Mouse (Mus musculus) stomach, postnatal 0 days (tissue): ENCODE results near the gene Baz2a. TPM values are rescaled to one million over a fixed set of nuclear protein-coding genes. Genes with fewer than 3 reads are reported as not detected.

Source experiments
- ATAC-seq: fragments of 200-750 bp; cut with Nextera tagmentation; 2 replicates; pipeline ENCODE4 v1.8.0; 2017; ENCODE audit not compliant: low FRiP score, low TSS enrichment
- DNase-seq: peaks from one replicate; pipeline ENCODE4 v3.0.0-alpha.2; 2016; ENCODE audit warnings: low spot score
- H3K27ac ChIP-seq: fragments of 300-500 bp; sonication (generic); replicated peaks from 2 replicates; pipeline ENCODE4 v1.5.1; 2014; ENCODE audit warnings: mild to moderate bottlenecking, control low read depth
- H3K27me3 ChIP-seq: fragments of 300-500 bp; sonication (generic); 2 replicates; pipeline ENCODE4 v1.6.1; 2014; ENCODE audit warnings: low read length; ENCODE audit not compliant: control insufficient read depth, insufficient read depth
- H3K36me3 ChIP-seq: fragments of 300-500 bp; sonication (generic); 2 replicates; pipeline ENCODE4 v1.6.1; 2014; ENCODE audit warnings: low read length, mixed read lengths; ENCODE audit not compliant: control insufficient read depth, insufficient read depth
- H3K4me1 ChIP-seq: fragments of 300-500 bp; sonication (generic); replicated peaks from 2 replicates; pipeline ENCODE4 v1.6.1; 2014; ENCODE audit warnings: antibody characterized with exemption; ENCODE audit not compliant: control insufficient read depth, insufficient read depth
- H3K4me2 ChIP-seq: fragments of 300-500 bp; sonication (generic); replicated peaks from 2 replicates; pipeline ENCODE4 v1.6.1; 2014; ENCODE audit warnings: low read depth, mild to moderate bottlenecking, control low read depth, moderate library complexity
- H3K4me3 ChIP-seq: fragments of 300-500 bp; sonication (generic); 2 replicates; pipeline ENCODE4 v1.5.1; 2014; ENCODE audit warnings: low read depth, low read length, control low read depth
- H3K9ac ChIP-seq: fragments of 300-500 bp; sonication (generic); 2 replicates; pipeline ENCODE4 v1.6.1; 2014; ENCODE audit warnings: mild to moderate bottlenecking, low read length, control low read depth, mixed read lengths
- H3K9me3 ChIP-seq: fragments of 300-500 bp; sonication (generic); 2 replicates; pipeline ENCODE4 v1.6.1; 2016; ENCODE audit warnings: low read length; ENCODE audit not compliant: control insufficient read depth
- CTCF ChIP-seq: IDR thresholded peaks from 2 replicates; pipeline ENCODE4 v1.5.1; 2016; ENCODE audit warnings: antibody characterized with exemption, low read depth, mild to moderate bottlenecking, moderate library complexity
- EP300 ChIP-seq: optimal IDR thresholded peaks from 2 replicates; pipeline ENCODE3; 2016; ENCODE audit warnings: antibody characterized with exemption
- WGBS: fragments of 180-500 bp; shearing (Covaris S2); extraction: QIAGEN DNeasy Blood & Tissue Kit; methylation state at CpG from one replicate; pipeline ENCODE4 v1.1.7; 2014; 5-methylcytosine and 5-hydroxymethylcytosine counted together
- polyA plus RNA-seq: library from polyadenylated mRNA; unstranded; fragments of >200 nt; fragmentation: Nextera tagmentation; extraction: Ambion mirVana; gene quantifications from 2 replicates; pipeline ENCODE4 v1.2.1, GENCODE M21; 2015

Baz2a gene
- polyA plus RNA-seq, 1 experiment from 2014 or later: 7.9 TPM

DNA sequence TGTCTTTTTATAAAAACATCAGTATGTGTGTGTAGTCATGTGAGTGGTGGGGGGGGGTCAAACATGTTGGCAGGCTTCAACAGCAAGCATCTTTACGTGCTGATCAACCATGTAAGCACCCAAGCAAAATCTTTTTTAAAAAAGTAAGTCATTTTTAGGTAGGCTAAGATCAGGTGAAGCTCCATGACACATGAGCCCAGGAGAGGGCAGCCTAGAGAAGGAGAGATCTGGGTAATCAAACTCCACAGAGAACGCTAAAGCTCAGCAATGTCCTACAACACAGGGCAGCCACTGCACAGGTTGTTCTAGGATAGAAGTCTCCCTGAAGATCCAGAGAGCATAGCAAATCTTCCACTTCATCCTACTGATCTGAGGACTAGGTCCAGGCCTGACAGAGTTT lies 50.8 kb downstream of the Baz2a start:
- H3K27ac ChIP-seq: no peak overlapping the region
- 55% methylated on average over 2 of the region's 2 CpGs for WGBS
- H3K36me3 ChIP-seq: peaks cover 15% of the 10 kb centered on the region; the same call in 1 of the 2 replicates
- no peaks in the 10 kb centered on the region for H3K27me3 ChIP-seq
- no peak overlapping the region for H3K4me2 ChIP-seq
- DNase-seq (peak; percentile 39), ATAC-seq (no peak)
- H3K4me1 ChIP-seq: no peaks in the 10 kb centered on the region
- H3K4me3 ChIP-seq: no peak overlapping the region
- H3K9me3 ChIP-seq: no peaks in the 10 kb centered on the region
- no peak overlapping the region for H3K9ac ChIP-seq
- peak; percentile 66 for TF ChIP-seq CTCF
- TF ChIP-seq EP300: no peak

- peak; percentile 57 for DNase-seq
- Histone ChIP-seq H3K27me3 (no peaks in the 10 kb centered on the region), H3K36me3 (peaks cover 15% of the 10 kb centered on the region; the same call in 1 of the 2 replicates), H3K27ac (peak overlapping the region; percentile 86), H3K4me1 (no peaks in the 10 kb centered on the region), H3K4me3 (no peak overlapping the region), H3K9ac (no peak overlapping the region), H3K4me2 (no peak overlapping the region), H3K9me3 (no peaks in the 10 kb centered on the region)
- WGBS: 46% methylated on average over 4 of the region's 4 CpGs
- TF ChIP-seq EP300: no peak
- no peak for TF ChIP-seq CTCF
- ATAC-seq: peak; percentile 82
These were observed 52.3 kb downstream of the Baz2a start for GRCm38 (mm10) chr10:128143659-128144058.

DNA sequence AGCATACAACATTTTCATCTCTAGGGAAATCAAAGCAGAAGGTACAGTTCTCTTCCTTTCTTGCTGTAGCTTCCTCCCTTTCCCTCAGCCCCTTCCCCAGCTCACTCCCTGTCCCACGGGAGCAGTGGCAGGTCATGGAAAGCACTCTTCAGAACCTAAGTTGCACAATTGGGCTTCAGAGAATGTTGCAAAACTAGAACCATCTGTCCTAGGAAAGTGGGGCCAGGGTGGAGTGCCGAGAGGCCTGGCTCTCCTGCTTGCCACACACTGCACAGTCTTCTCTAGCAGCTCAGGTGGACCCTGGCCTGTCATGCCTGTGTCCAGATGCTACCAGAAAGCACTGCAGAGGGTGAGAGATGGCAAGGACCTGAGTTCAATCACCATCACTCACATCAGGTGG lies 53.6 kb downstream of the Baz2a start:
- 87% methylated on average over 2 of the region's 2 CpGs for WGBS
- TF ChIP-seq EP300: no peak
- no peak for TF ChIP-seq CTCF
- DNase-seq (no peak), ATAC-seq (no peak)
- Histone ChIP-seq H3K4me3 (no peak overlapping the region), H3K27ac (peak overlapping the region; percentile 86), H3K9ac (no peak overlapping the region), H3K36me3 (peaks cover 15% of the 10 kb centered on the region; the same call in 1 of the 2 replicates), H3K27me3 (no peaks in the 10 kb centered on the region), H3K4me1 (no peaks in the 10 kb centered on the region), H3K9me3 (no peaks in the 10 kb centered on the region), H3K4me2 (no peak overlapping the region)

DNA sequence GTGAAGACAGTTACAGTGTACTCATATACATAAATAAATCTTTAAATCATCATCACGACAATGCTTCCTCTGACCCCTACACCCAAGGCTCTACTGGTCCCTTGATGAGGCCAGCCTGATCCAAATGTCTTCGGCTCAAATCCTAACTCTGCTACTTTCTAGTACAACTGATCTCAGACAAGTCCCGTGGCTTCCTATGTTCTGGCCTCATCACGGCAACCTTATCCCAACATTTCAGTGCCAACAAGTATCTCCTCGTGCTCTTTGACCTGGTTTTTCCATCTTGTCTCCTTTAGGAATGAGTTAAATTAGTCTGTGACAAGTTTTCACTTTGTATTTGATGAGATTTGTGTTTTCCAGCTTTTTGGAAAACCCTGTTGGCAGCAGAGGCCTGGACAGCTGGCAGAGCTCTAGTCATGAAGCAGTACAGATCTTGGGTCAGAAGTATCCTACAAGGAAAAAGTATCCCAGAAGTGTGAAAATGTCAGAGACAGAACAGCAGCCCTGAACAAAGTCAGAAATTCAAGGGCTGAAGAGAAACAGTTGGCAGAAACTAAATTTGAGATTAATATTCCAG lies 57.5 kb downstream of the Baz2a start:
- no peak overlapping the region for H3K4me3 ChIP-seq
- TF ChIP-seq EP300: no peak
- no peak for TF ChIP-seq CTCF
- DNase-seq (no peak), ATAC-seq (no peak)
- H3K4me1 ChIP-seq: peaks cover under 1% of the 10 kb centered on the region; the same call in 1 of the 2 replicates
- H3K4me2 ChIP-seq: peak overlapping the region; percentile 6; the same call in 1 of the 2 replicates
- H3K9me3 ChIP-seq: no peaks in the 10 kb centered on the region
- H3K9ac ChIP-seq: peak overlapping the region; percentile 0; the same call in 1 of the 2 replicates
- 52% methylated on average over 5 of the region's 5 CpGs for WGBS
- peaks cover 8% of the 10 kb centered on the region; the same call in 1 of the 2 replicates for H3K36me3 ChIP-seq
- H3K27me3 ChIP-seq: no peaks in the 10 kb centered on the region
- peak overlapping the region; percentile 63 for H3K27ac ChIP-seq

- TF ChIP-seq CTCF (peak; percentile 69), EP300 (peak; percentile 30)
- H3K27me3 ChIP-seq: no peaks in the 10 kb centered on the region
- H3K4me3 ChIP-seq: no peak overlapping the region
- peaks cover 3% of the 10 kb centered on the region; the same call in 1 of the 2 replicates for H3K4me1 ChIP-seq
- H3K4me2 ChIP-seq: 0 out of 2 replicates have a peak overlapping the region, but pooled peaks have one; percentile 6
- ATAC-seq (peak; percentile 97), DNase-seq (peak; percentile 91)
- 2% methylated on average over 5 of the region's 5 CpGs for WGBS
- no peaks in the 10 kb centered on the region for H3K9me3 ChIP-seq
- H3K27ac ChIP-seq: peak overlapping the region; percentile 63
- peaks cover 8% of the 10 kb centered on the region; the same call in 1 of the 2 replicates for H3K36me3 ChIP-seq
- H3K9ac ChIP-seq: peak overlapping the region; percentile 0; the same call in 1 of the 2 replicates
These were observed 58.2 kb downstream of the Baz2a start for GRCm38 (mm10) chr10:128149592-128149991.

GRCm38 (mm10) chr10:128150941-128151340 lies 59.6 kb downstream of the Baz2a start:
- Histone ChIP-seq H3K9ac (no peak overlapping the region), H3K4me1 (peaks cover 3% of the 10 kb centered on the region; the same call in 1 of the 2 replicates), H3K27ac (peak overlapping the region; percentile 46), H3K4me3 (no peak overlapping the region), H3K27me3 (no peaks in the 10 kb centered on the region), H3K36me3 (peaks cover 3% of the 10 kb centered on the region; the same call in 1 of the 2 replicates), H3K4me2 (no peak overlapping the region), H3K9me3 (no peaks in the 10 kb centered on the region)
- WGBS: 64% methylated on average over 14 of the region's 14 CpGs
- DNase-seq (no peak), ATAC-seq (no peak)
- TF ChIP-seq EP300: no peak
- TF ChIP-seq CTCF: no peak
